Mouse (Mus musculus): ENCODE data around the gene Avpi1. TPM values are rescaled to one million over a fixed set of nuclear protein-coding genes. Genes with fewer than 3 reads are reported as not detected.
A peak's percentile ranks its signal among the peaks of the same experiment; 100 is the strongest.

Avpi1 gene
- total RNA-seq, 2 experiments from 2014 or later = 9.9 to 10.7 TPM

GRCm38 (mm10) chr19:42145731-42146130, 16.9 kb upstream of the Avpi1 start:
- ATAC-seq (replicated peaks; ENCODE audit: poor library complexity, severe bottlenecking) = no peak

DNA sequence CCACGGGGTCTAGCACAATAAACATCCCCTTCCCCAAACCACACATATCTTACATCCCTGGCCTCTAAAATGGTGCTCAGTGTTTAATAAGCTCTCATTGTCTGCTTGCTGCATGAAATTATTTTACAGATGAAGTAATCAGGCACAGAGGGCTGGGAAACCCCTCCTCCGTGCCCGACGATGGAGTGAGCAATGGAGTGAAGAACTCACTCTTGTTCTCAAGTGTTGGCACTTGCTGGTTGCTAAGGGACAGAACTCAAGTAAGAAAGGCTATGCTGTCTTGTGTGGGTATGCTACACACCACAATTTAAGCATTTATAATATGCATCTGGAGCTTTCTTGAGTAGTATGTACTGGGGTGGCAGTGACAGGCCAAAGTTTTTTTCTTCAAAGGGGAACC, 16.4 kb upstream of the Avpi1 start:
- ATAC-seq (replicated peaks; ENCODE audit: poor library complexity, severe bottlenecking) = no peak

DNA sequence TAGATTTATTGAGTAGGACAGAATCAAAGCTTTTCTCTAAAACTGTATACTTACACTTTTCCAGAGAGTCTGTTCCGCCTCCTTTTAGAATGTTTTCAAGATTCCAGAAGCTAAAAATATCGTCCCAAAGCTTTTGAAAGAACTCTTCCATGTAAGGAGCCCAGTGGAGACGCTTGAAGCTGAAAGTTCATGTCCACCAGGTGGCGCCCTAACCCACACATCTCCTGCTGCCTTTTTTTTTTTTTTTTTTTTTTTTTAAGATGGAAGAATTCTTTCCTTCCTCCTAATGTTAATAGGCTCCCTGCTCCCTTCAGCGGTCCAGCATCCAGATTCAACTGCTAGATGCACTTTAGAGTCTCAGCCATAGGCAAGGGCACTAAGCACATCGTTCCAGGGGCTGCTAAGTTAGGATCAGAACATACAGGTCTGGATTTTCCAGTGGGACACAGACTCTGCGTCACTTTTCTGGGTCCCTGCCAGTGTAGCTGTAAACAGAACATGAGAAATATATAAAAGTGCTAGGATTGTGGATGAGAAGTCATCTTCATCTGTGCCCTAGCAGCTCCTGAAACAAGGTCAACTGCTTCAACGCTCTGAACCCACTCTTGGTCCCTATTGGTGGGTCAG, 15.8 kb upstream of the Avpi1 start:
- ATAC-seq (replicated peaks; ENCODE audit: poor library complexity, severe bottlenecking) = no peak

DNA sequence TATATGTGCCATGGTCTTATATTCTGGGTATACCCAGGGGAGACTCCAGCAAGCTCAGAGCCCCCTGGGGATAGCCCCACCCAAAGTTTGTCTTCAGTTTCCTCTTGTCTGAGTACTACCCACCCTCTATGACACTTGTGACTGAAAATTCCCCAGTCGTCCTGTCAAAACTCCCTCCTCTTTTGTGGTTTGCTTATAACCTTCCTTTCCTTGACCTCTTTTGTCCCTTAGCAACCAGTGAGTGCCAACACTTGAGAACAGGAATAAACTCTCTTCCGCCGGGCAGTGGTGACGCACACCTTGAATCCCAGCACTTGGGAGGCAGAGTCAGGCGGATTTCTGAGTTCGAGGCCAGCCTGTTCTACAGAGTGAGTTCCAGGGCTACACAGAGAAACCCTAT, 15.2 kb upstream of the Avpi1 start:
- no peak for ATAC-seq (replicated peaks; ENCODE audit: poor library complexity, severe bottlenecking)

DNA sequence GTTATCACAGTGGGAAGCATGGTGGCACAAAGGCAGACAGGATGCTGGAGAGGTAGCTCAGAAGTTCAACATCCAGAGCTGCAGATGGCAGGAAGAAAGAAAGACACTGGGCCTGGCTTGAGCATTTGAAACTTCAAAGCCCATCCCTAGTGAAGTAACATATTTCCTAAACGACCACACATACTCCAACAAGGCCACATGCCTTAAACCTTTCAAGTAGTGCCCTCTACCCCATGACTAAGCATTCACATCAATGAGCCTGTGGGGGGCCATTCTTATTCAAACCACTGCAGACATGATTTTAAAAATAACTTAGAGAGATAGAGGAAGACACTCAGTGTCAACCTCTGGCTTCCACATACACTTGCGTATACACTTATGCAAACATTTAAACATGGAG, 13.9 kb upstream of the Avpi1 start:
- ATAC-seq (replicated peaks; ENCODE audit: poor library complexity, severe bottlenecking) = no peak

GRCm38 (mm10) chr19:42141998-42142397, 13.1 kb upstream of the Avpi1 start:
- no peak for ATAC-seq (replicated peaks; ENCODE audit: poor library complexity, severe bottlenecking)

DNA sequence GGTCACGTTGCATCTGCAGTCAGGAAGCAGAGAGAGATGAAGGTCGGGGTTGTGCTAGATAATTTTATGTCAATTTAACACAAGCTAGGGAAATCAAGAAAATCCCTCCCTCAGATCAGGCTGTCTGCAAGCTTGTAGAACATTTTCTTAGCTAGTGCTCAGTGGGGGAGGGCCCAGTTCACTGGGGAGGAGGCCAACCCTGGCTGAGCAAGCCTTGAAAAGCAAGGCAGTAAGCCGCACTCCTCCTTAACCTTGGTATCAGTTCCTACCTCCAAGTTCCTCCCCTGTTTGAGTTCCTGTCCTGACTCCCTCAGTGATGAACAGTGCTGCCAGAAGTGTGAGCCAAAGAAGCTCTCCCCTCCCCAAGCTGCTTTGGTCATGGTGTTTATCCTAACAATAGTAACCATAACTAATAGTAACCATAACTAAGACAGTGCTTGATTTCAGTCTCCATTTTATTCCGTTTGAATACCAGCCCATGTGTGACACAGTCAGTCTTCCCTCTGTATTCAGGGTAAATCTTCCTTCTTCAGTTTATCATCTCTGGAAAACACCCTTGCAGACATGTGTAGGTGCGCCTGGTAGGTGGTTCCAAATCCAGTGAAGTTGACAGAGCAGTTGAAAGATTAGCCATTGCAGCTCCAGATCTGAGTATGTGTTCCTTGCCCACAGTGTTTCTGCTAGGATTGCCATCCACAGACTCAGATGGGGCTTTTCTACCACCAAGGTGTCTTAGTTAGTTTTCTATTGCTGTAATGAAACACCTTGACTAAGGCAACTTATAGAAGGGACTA, 11.1 kb upstream of the Avpi1 start:
- ATAC-seq (replicated peaks; ENCODE audit: poor library complexity, severe bottlenecking) = peak; percentile 56

GRCm38 (mm10) chr19:42138517-42139285, 9.8 kb upstream of the Avpi1 start:
- ATAC-seq (replicated peaks; ENCODE audit: poor library complexity, severe bottlenecking) = no peak

DNA sequence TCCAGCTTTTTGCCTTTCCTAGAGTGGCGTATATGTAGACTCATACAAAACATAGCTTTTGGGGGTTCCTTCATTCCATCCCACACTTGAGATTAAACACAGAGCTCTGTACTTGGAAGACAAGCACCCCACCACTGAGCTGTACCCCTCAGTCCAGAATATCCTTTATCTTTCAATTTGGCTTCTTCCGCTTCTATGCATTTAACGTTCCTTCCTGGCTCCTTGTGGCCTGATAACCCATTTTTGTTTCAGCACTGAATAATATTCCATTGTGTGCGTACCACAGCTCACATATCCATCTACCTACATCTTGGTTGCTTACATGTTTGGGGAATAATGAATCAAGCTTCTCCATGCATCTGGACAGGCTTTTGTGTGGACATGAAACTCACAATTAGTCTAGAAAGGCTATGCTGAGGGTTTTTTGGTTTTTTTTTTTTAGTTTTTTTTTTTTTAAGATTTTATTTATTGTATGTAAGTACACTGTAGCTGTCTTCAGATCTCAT, 8.4 kb upstream of the Avpi1 start:
- ATAC-seq (replicated peaks; ENCODE audit: poor library complexity, severe bottlenecking) = no peak

DNA sequence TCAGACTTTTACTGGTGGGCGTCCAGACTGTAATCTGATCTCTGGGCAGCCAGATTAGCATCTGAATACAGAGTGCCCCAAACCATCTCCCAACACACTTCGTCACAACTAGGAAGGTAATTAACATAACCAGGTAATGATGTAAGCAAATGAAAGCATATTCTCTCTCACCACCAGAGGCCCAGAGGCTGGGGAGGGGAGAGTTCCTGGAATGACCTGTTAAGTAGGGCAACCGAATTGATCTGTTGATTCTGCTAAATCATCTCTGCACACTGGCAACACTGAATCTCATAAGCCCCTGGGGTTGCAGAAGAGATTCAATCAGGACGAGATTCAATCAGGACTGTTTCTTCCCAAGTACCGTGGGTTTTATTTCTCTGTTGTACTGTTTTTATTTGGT, 7.3 kb upstream of the Avpi1 start:
- no peak for ATAC-seq (replicated peaks; ENCODE audit: poor library complexity, severe bottlenecking)

DNA sequence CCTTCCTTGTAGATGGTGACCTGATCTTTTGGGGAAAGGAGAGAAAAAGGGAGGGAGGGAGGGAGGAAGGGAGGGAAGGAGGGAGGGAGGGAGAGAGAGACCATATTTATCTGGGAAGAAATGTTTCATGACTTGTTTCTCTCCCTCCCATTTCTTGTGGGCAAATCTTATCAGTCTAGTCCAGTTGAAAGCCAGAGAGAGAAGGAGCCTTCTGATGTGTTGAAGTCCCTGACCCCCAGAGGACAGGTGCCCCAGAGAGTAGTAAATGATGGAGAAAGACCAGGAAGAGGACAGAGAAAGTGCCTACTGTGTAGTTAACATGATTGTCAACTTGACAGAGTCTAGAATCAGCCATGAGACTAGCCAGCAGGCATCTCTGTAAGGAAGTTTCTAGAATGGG, 6.2 kb upstream of the Avpi1 start:
- ATAC-seq (replicated peaks; ENCODE audit: poor library complexity, severe bottlenecking) = no peak

- peak; percentile 6 for ATAC-seq (replicated peaks; ENCODE audit: poor library complexity, severe bottlenecking)
Measured at GRCm38 (mm10) chr19:42131101-42131500, 2.2 kb upstream of the Avpi1 start.

- ATAC-seq (replicated peaks; ENCODE audit: poor library complexity, severe bottlenecking) = no peak
Measured at GRCm38 (mm10) chr19:42130294-42130606, 1.4 kb upstream of the Avpi1 start.

DNA sequence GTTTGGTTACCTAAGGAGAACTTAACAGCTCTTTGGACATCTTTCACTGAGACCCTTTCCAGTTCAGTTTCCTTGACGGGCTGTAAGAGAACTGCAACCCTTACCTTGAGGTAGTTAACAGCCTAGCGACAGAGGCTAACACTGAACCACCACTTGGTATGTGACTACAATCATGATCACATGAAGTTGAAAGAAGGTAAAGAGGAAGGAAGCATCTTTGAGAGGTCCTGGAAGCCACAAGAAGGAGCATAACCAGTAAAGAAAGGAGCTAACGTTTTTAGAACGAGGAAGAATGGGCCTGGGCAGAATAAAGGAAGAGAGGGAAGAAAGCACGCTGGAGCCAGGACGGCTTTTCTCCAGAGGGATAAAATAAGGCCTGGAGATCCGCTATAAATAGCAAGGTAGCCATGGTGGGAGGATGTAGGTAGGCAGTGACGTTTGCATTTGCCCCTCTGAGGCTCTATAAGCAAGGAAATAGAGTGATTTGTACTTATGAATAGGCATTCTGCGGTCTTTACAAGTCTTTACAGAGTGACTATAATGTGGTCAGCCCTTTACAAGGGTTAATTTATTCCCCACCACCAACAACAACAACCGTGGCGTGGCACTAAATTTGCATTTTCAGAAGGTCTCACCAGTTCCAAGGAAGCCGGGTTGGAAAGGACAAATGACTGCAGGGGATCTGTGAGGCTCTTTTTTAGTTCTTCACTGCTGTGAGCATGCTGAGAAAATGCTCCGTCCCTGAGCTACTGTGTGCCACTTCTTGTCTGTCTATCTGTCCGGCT, 842 bp upstream of the Avpi1 start:
- peak; percentile 39 for ATAC-seq (replicated peaks; ENCODE audit: poor library complexity, severe bottlenecking)

DNA sequence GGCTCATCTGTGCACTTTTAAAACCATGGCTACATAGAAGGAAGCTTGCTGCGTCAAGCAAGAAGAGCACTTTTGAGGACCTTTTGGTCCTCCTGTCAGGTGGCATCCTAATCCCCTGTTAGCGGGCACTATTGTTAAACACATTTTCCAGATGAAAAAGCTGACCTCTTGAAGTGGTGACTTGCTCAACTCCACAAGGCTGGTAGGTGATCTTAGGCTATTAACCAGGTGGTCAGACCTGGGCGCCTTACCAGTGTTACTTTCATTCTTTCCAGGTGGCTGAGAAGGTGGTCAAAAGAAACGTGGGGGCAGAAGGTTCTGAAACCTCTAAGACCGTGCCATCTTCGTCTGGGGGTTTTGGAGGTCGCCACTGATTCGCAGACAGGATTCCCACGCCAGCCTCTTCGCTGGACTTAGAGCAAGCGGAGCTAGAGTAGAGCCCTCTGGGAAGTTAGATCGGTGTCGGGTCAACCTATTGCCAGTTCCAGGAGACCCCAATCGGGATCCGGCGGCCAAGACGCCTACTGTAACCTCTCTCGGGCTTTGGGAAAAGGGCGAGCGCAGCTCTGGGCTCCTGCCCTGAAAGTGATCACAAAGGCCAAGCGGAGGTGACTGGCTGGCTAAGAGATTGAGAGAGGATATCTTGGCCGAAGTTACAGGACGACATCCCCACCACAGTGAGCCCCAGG, 663 bp downstream of the Avpi1 start:
- no peak for ATAC-seq (replicated peaks; ENCODE audit: poor library complexity, severe bottlenecking)

GRCm38 (mm10) chr19:42127024-42127423, 1.8 kb downstream of the Avpi1 start:
- no peak for ATAC-seq (replicated peaks; ENCODE audit: poor library complexity, severe bottlenecking)

- ATAC-seq (replicated peaks; ENCODE audit: poor library complexity, severe bottlenecking) = no peak
Measured at GRCm38 (mm10) chr19:42126219-42126605, 2.6 kb downstream of the Avpi1 start.

GRCm38 (mm10) chr19:42125501-42126218, 3.2 kb downstream of the Avpi1 start:
- ATAC-seq (replicated peaks; ENCODE audit: poor library complexity, severe bottlenecking) = no peak

DNA sequence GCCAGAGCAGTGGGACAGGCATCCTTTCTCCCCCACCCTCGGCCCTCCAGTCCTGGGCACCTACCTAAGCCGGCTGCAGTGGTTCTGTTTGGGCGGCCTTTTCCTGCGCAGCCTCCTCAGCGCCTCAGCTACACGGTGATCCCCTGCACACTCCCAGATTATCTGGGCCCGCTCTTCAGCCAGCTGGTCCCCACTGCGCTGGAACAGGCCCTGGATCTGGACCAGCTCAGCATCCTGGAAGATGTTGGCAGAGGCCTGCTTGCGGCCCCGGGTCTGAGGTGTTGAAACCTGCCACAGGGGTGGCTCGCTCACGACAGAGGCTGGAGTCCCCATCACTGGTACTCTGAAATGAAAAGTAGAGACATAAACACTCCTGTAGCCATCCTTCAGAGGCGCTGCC, 4.2 kb downstream of the Avpi1 start:
- no peak for ATAC-seq (replicated peaks; ENCODE audit: poor library complexity, severe bottlenecking)
